Comparison of ENCODE assay signal across 30 mouse cellular contexts in genomic region chr10:28103924-28104323, GRCm38 (mm10). TPM values are rescaled to one million over a fixed set of nuclear protein-coding genes. Genes with fewer than 3 reads are reported as not detected.
DNase-seq lines count a peak whose midpoint lies in the region; ATAC-seq and TF ChIP-seq lines count a peak whose summit lies in the region.
"Had no signal": no experiment of that assay in that cellular context is flagged by ENCODE, and none has a peak within 500 bp of the region (broad histone marks: within the 10 kb centered on the region; RNA-seq: fewer than 3 reads in every experiment).

No protein-coding gene starts in this region.

- no peak overlapping the region for H3K4me3 ChIP-seq in liver, adult 2 months (ENCODE audit: insufficient read depth, low read depth, low read length)
- H3K4me3 ChIP-seq in liver, postnatal 0 days (ENCODE audit: low read depth, low read length), result no peak overlapping the region
- H3K4me3 ChIP-seq: embryonic facial prominence, embryonic 15.5 days; gastrocnemius, adult 2 months; heart, embryonic 12.5 days; heart, embryonic 15.5 days had no signal

- 0 out of 2 replicates have a peak overlapping the region, but pooled peaks have one; percentile 26 for H3K27ac ChIP-seq in liver, adult 2 months (replicated peaks; ENCODE audit: insufficient read depth, low read depth, low read length)
- H3K27ac ChIP-seq in liver, postnatal 0 days (ENCODE audit: low read depth), result no peak overlapping the region
- H3K27ac ChIP-seq: embryonic facial prominence, embryonic 15.5 days; gastrocnemius, adult 2 months; heart, embryonic 15.5 days; hindbrain, embryonic 14.5 days; hindbrain, postnatal 0 days had no signal

- H3K36me3 ChIP-seq in liver, adult 2 months (ENCODE audit: control insufficient read depth, insufficient read depth, low read length), result no peaks in the 10 kb centered on the region
- H3K36me3 ChIP-seq in liver, postnatal 0 days (replicated peaks; ENCODE audit: insufficient read depth, low read length), result no peaks in the 10 kb centered on the region
- H3K36me3 ChIP-seq: embryonic facial prominence, embryonic 15.5 days; G1E; heart, embryonic 12.5 days; heart, embryonic 15.5 days had no signal

- peaks cover 33% of the 10 kb centered on the region; the same call in 1 of the 2 replicates for H3K79me2 ChIP-seq in liver, adult 2 months (ENCODE audit: control insufficient read depth, insufficient read depth, low read length)

- no peak for TF ChIP-seq EP300 in liver, postnatal 0 days (IDR thresholded peaks at IDR 0.05; ENCODE audit: low read depth)

- no peak for TF ChIP-seq POLR2A in liver, adult 2 months (IDR thresholded peaks at IDR 0.05; ENCODE audit: extremely low read depth, insufficient read depth, low read length)

- no peak for ATAC-seq in liver, postnatal 0 days
- ATAC-seq: forebrain, embryonic 14.5 days; forebrain, postnatal 0 days; hindbrain, postnatal 0 days; inflammation-experienced regulatory T-cells, adult 6 months; intestine, postnatal 0 days had no signal

- H3K27me3 ChIP-seq in liver, adult 2 months (ENCODE audit: control insufficient read depth, insufficient read depth, low read length), result no peaks in the 10 kb centered on the region
- H3K27me3 ChIP-seq in liver, postnatal 0 days (ENCODE audit: insufficient read depth, low read length), result no peaks in the 10 kb centered on the region
- H3K27me3 ChIP-seq: CH12.LX; embryonic facial prominence, embryonic 15.5 days; heart, embryonic 12.5 days; heart, embryonic 15.5 days had no signal

- DNase-seq in heart, adult 11 months, result peak; percentile 68
- DNase-seq in heart, postnatal 36 days, result no peak
- DNase-seq in liver, adult 2 months (ENCODE audit: extremely low read depth, low read depth, low spot score), result no peak
- no peak for DNase-seq in liver, postnatal 0 days
- DNase-seq in adipocyte (ENCODE audit: low spot score), result peak; percentile 40
- no peak for DNase-seq in c-Kit-positive CD71-positive TER-119-positive erythroid progenitor cells, embryonic 14.5 days (ENCODE audit: low spot score)
- DNase-seq: adrenal gland, adult 2 months; adrenal gland, postnatal 14 days; B cell, adult 2 months; cerebellum, adult 11-12 months; cerebellum, adult 8-10 months; cerebellum, postnatal 10 days; cerebellum, postnatal 36 days; embryo, embryonic 11 days; forebrain, postnatal 0 days; gastrocnemius, adult 2 months; gastrocnemius, postnatal 14 days; heart, adult 18-20 months; heart, postnatal 10 days; heart, postnatal 4 days had no signal

- intact Hi-C loops in heart, postnatal 36 days (cut with DNase I), result no loop called here

- H3K9ac ChIP-seq in liver, adult 2 months (ENCODE audit: low read depth, low read length), result no peak overlapping the region
- H3K9ac ChIP-seq in liver, postnatal 0 days (replicated peaks), result no peak overlapping the region
- H3K9ac ChIP-seq: embryonic facial prominence, embryonic 15.5 days; forebrain, postnatal 0 days; heart, embryonic 12.5 days; heart, embryonic 15.5 days; hindbrain, embryonic 14.5 days had no signal

- WGBS in liver, adult 2 months, result 34% methylated on average over 2 of the region's 2 CpGs
- 69% methylated on average over 2 of the region's 2 CpGs for WGBS in liver, postnatal 0 days (ENCODE audit: insufficient replicate concordance)

- H3K9me3 ChIP-seq in liver, postnatal 0 days (ENCODE audit: low read length), result no peaks in the 10 kb centered on the region
- H3K9me3 ChIP-seq: embryonic facial prominence, embryonic 15.5 days; G1E; heart, embryonic 12.5 days; heart, embryonic 15.5 days had no signal

- no peak for TF ChIP-seq CTCF in liver, adult 2 months (IDR thresholded peaks at IDR 0.05; ENCODE audit: low read depth, low read length)
- no peak for TF ChIP-seq CTCF in liver, postnatal 0 days (IDR thresholded peaks at IDR 0.05; ENCODE audit: low read depth)

- peaks cover 23% of the 10 kb centered on the region for H3K4me1 ChIP-seq in liver, adult 2 months (ENCODE audit: control insufficient read depth, insufficient read depth, low read length)
- H3K4me1 ChIP-seq in liver, postnatal 0 days (ENCODE audit: insufficient read depth), result peaks cover 3% of the 10 kb centered on the region; the same call in 1 of the 2 replicates
- H3K4me1 ChIP-seq: embryonic facial prominence, embryonic 15.5 days had no signal

- H3K4me2 ChIP-seq in liver, postnatal 0 days (ENCODE audit: low read depth, low read length), result no peak overlapping the region
- H3K4me2 ChIP-seq: embryonic facial prominence, embryonic 15.5 days; heart, embryonic 12.5 days; heart, embryonic 15.5 days; hindbrain, embryonic 14.5 days had no signal

RNA-seq across cellular contexts. Expression of gene Ptprk, which starts 29.3 kb away (rescaled TPM):
- 10 to 100 TPM; 20.9 to 21.0 TPM for total RNA-seq in heart, postnatal 36 days (2021)
- 47.5 and 62.8 TPM in 2 replicates for total RNA-seq in liver, adult 2 months (2014; rRNA removed)
- 20.5 and 23.2 TPM in 2 replicates for polyA plus RNA-seq in liver, adult 2 months (2012; rRNA removed)
- 9.1 and 11.1 TPM in 2 replicates for polyA plus RNA-seq in liver, postnatal 0 days (2015; fragmentation: Nextera tagmentation; extraction: Ambion mirVana)
- total RNA-seq: CH12.LX had no signal

Comparison
In these comparisons a context has a peak if more than half of its experiments do, and no peak if none do; other contexts are left out.
1. DNase-seq: peak in heart, adult 11 months (single experiment) and adipocyte (single experiment); none in heart, postnatal 36 days (0 of 2), liver, adult 2 months (single experiment), liver, postnatal 0 days (single experiment) and c-Kit-positive CD71-positive TER-119-positive erythroid progenitor cells, embryonic 14.5 days (single experiment).